ENCODE assay signal across 16 mouse cellular contexts in the genomic region with DNA sequence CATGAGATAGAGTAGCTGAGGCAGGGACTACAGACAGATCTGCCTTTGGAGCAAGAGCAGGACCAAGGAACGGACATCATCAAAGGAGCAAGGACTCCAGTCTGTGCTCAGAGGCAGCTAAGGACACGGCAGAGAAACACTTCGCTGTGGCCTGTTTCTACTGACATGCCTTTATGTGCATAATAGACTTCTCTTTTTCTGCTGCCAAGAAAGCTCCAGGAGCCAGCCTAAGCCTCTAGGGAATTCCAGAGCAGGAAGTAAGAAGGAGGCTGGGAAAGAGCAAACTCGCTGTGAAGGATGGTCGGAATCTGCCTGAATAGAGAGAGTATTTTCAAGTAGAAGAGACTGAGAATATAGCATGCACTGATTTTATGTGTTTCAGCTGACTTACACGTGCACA.
DNase-seq lines count a peak whose midpoint lies in the region; ATAC-seq and TF ChIP-seq lines count a peak whose summit lies in the region.
"Had no signal": no experiment of that assay in that cellular context is flagged by ENCODE, and none has a peak within 500 bp of the region (broad histone marks: within the 10 kb centered on the region; RNA-seq: fewer than 3 reads in every experiment).

No protein-coding gene starts in this region.

- no peak overlapping the region for H3K27ac ChIP-seq in embryonic facial prominence, embryonic 11.5 days (replicated peaks; ENCODE audit: low read depth, low read length)
- no peak overlapping the region for H3K27ac ChIP-seq in embryonic facial prominence, embryonic 10.5 days (replicated peaks)
- no peak overlapping the region for H3K27ac ChIP-seq in heart, postnatal 0 days (ENCODE audit: low read depth)
- H3K27ac ChIP-seq in heart, embryonic 11.5 days (ENCODE audit: low read depth, low read length), result no peak overlapping the region
- no peak overlapping the region for H3K27ac ChIP-seq in limb, embryonic 14.5 days (replicated peaks; ENCODE audit: low read depth, low read length)
- H3K27ac ChIP-seq in limb, embryonic 10.5 days, result no peak overlapping the region
- H3K27ac ChIP-seq: hindbrain, embryonic 10.5 days; stomach, embryonic 15.5 days had no signal

- no peaks in the 10 kb centered on the region for H3K9me3 ChIP-seq in embryonic facial prominence, embryonic 11.5 days (replicated peaks; ENCODE audit: control insufficient read depth, low read length)
- H3K9me3 ChIP-seq in embryonic facial prominence, embryonic 10.5 days, result peaks cover 3% of the 10 kb centered on the region; the same call in 1 of the 2 replicates
- H3K9me3 ChIP-seq in heart, postnatal 0 days (replicated peaks; ENCODE audit: control insufficient read depth, low read length), result no peaks in the 10 kb centered on the region
- H3K9me3 ChIP-seq in heart, embryonic 11.5 days (replicated peaks; ENCODE audit: control insufficient read depth, low read length), result peaks cover 6% of the 10 kb centered on the region; the same call in 1 of the 2 replicates
- H3K9me3 ChIP-seq in limb, embryonic 14.5 days (ENCODE audit: control insufficient read depth, low read length), result 0 out of 2 replicates have a peak, but pooled peaks cover 3% of the 10 kb centered on the region
- H3K9me3 ChIP-seq in limb, embryonic 10.5 days (replicated peaks), result no peaks in the 10 kb centered on the region
- H3K9me3 ChIP-seq: stomach, embryonic 15.5 days had no signal

- H3K4me3 ChIP-seq in embryonic facial prominence, embryonic 11.5 days (ENCODE audit: low read depth, low read length), result no peak overlapping the region
- no peak overlapping the region for H3K4me3 ChIP-seq in embryonic facial prominence, embryonic 10.5 days
- H3K4me3 ChIP-seq in heart, postnatal 0 days (ENCODE audit: low read depth, low read length), result no peak overlapping the region
- H3K4me3 ChIP-seq in heart, embryonic 11.5 days (ENCODE audit: low read depth, low read length), result no peak overlapping the region
- H3K4me3 ChIP-seq in limb, embryonic 14.5 days (replicated peaks; ENCODE audit: low read length), result no peak overlapping the region
- H3K4me3 ChIP-seq in limb, embryonic 10.5 days, result no peak overlapping the region
- H3K4me3 ChIP-seq: hindbrain, embryonic 10.5 days; stomach, embryonic 15.5 days had no signal

- no peak for TF ChIP-seq CTCF in heart, postnatal 0 days (IDR thresholded peaks at IDR 0.05; ENCODE audit: low read depth)

- WGBS in embryonic facial prominence, embryonic 11.5 days, result 53% methylated on average over 6 of the region's 6 CpGs
- WGBS in embryonic facial prominence, embryonic 10.5 days, result 63% methylated on average over 6 of the region's 6 CpGs
- WGBS in heart, postnatal 0 days, result 62% methylated on average over 6 of the region's 6 CpGs
- 66% methylated on average over 6 of the region's 6 CpGs for WGBS in heart, embryonic 11.5 days (ENCODE audit: insufficient replicate concordance)
- 40% methylated on average over 6 of the region's 6 CpGs for WGBS in limb, embryonic 14.5 days
- WGBS in limb, embryonic 10.5 days, result 80% methylated on average over 6 of the region's 6 CpGs

- TF ChIP-seq POLR2A in limb, embryonic 14.5 days (IDR thresholded peaks at IDR 0.05; ENCODE audit: borderline replicate concordance, extremely low read depth, insufficient read depth, insufficient read length), result no peak

- H3K27me3 ChIP-seq in embryonic facial prominence, embryonic 11.5 days (ENCODE audit: control insufficient read depth, insufficient read depth, low read length), result no peaks in the 10 kb centered on the region
- H3K27me3 ChIP-seq in embryonic facial prominence, embryonic 10.5 days (replicated peaks; ENCODE audit: low read depth, poor library complexity, severe bottlenecking), result no peaks in the 10 kb centered on the region
- no peaks in the 10 kb centered on the region for H3K27me3 ChIP-seq in heart, postnatal 0 days (ENCODE audit: control insufficient read depth, insufficient read depth, low read length)
- H3K27me3 ChIP-seq in heart, embryonic 11.5 days (ENCODE audit: control insufficient read depth, insufficient read depth, low read length), result no peaks in the 10 kb centered on the region
- no peaks in the 10 kb centered on the region for H3K27me3 ChIP-seq in limb, embryonic 14.5 days (ENCODE audit: control insufficient read depth, insufficient read depth, low read length)
- no peaks in the 10 kb centered on the region for H3K27me3 ChIP-seq in limb, embryonic 10.5 days (ENCODE audit: low read depth, poor library complexity, severe bottlenecking)
- H3K27me3 ChIP-seq: stomach, embryonic 15.5 days had no signal

- H3K36me3 ChIP-seq in embryonic facial prominence, embryonic 11.5 days (replicated peaks; ENCODE audit: control insufficient read depth, insufficient read depth, low read depth, low read length), result no peaks in the 10 kb centered on the region
- no peaks in the 10 kb centered on the region for H3K36me3 ChIP-seq in embryonic facial prominence, embryonic 10.5 days (replicated peaks)
- H3K36me3 ChIP-seq in heart, postnatal 0 days (replicated peaks; ENCODE audit: control insufficient read depth, insufficient read depth, low read length), result no peaks in the 10 kb centered on the region
- H3K36me3 ChIP-seq in heart, embryonic 11.5 days (ENCODE audit: control insufficient read depth, insufficient read depth, low read length), result no peaks in the 10 kb centered on the region
- H3K36me3 ChIP-seq in limb, embryonic 14.5 days (ENCODE audit: control insufficient read depth, insufficient read depth, low read length), result no peaks in the 10 kb centered on the region
- H3K36me3 ChIP-seq in limb, embryonic 10.5 days, result no peaks in the 10 kb centered on the region
- H3K36me3 ChIP-seq: hindbrain, embryonic 10.5 days; stomach, embryonic 15.5 days had no signal

- no peak for ATAC-seq in embryonic facial prominence, embryonic 11.5 days (replicated peaks; ENCODE audit: insufficient number of reproducible peaks, low FRiP score, low TSS enrichment, low read depth)
- no peak for ATAC-seq in heart, postnatal 0 days (ENCODE audit: insufficient read depth, low read depth)
- ATAC-seq in heart, embryonic 11.5 days (replicated peaks; ENCODE audit: insufficient number of reproducible peaks, low FRiP score, low TSS enrichment), result no peak
- ATAC-seq in limb, embryonic 14.5 days (ENCODE audit: low FRiP score, low read depth), result no peak
- ATAC-seq: intestine, embryonic 16.5 days had no signal

- no peak for TF ChIP-seq EP300 in heart, postnatal 0 days (IDR thresholded peaks at IDR 0.05; ENCODE audit: low read depth)

- H3K4me2 ChIP-seq in embryonic facial prominence, embryonic 11.5 days (ENCODE audit: low read depth, low read length), result no peak overlapping the region
- H3K4me2 ChIP-seq in heart, postnatal 0 days (ENCODE audit: low read depth, low read length), result no peak overlapping the region
- no peak overlapping the region for H3K4me2 ChIP-seq in heart, embryonic 11.5 days
- H3K4me2 ChIP-seq in limb, embryonic 14.5 days (replicated peaks; ENCODE audit: low read depth, low read length, severe bottlenecking), result no peak overlapping the region
- H3K4me2 ChIP-seq: liver, embryonic 11.5 days; stomach, embryonic 15.5 days had no signal

- H3K9ac ChIP-seq in embryonic facial prominence, embryonic 11.5 days (replicated peaks; ENCODE audit: low read length), result no peak overlapping the region
- H3K9ac ChIP-seq in heart, postnatal 0 days (replicated peaks; ENCODE audit: low read depth, low read length), result no peak overlapping the region
- no peak overlapping the region for H3K9ac ChIP-seq in heart, embryonic 11.5 days (ENCODE audit: low read depth, low read length)
- H3K9ac ChIP-seq in limb, embryonic 14.5 days (ENCODE audit: low read depth, low read length, severe bottlenecking), result no peak overlapping the region
- H3K9ac ChIP-seq: stomach, embryonic 15.5 days had no signal

- no peaks in the 10 kb centered on the region for H3K4me1 ChIP-seq in embryonic facial prominence, embryonic 11.5 days (ENCODE audit: control insufficient read depth, insufficient read depth, low read length)
- H3K4me1 ChIP-seq in embryonic facial prominence, embryonic 10.5 days, result 0 out of 2 replicates have a peak, but pooled peaks cover 3% of the 10 kb centered on the region
- H3K4me1 ChIP-seq in heart, postnatal 0 days (ENCODE audit: control insufficient read depth, insufficient read depth), result peaks cover 6% of the 10 kb centered on the region
- H3K4me1 ChIP-seq in heart, embryonic 11.5 days (ENCODE audit: control insufficient read depth, insufficient read depth, low read length), result no peaks in the 10 kb centered on the region; the same call in 1 of the 2 replicates
- no peaks in the 10 kb centered on the region for H3K4me1 ChIP-seq in limb, embryonic 14.5 days (ENCODE audit: control insufficient read depth, insufficient read depth, low read length)
- H3K4me1 ChIP-seq in limb, embryonic 10.5 days, result no peaks in the 10 kb centered on the region
- H3K4me1 ChIP-seq: hindbrain, embryonic 10.5 days; stomach, embryonic 15.5 days had no signal

- peak; percentile 13 for DNase-seq in embryonic facial prominence, embryonic 11.5 days (ENCODE audit: low spot score)
- no peak for DNase-seq in embryonic facial prominence, embryonic 10.5 days (ENCODE audit: low spot score)
- DNase-seq in heart, postnatal 0 days (ENCODE audit: low spot score), result peak; percentile 15
- peak; percentile 19 for DNase-seq in limb, embryonic 14.5 days (ENCODE audit: low spot score)
- no peak for DNase-seq in limb, embryonic 10.5 days (ENCODE audit: low spot score)
- DNase-seq in brain, adult 2 months (ENCODE audit: low read depth, low spot score), result peak; percentile 51
- no peak for DNase-seq in liver
- DNase-seq: adrenal gland, postnatal 36 days; cerebellum, adult 11-12 months; right cerebral cortex, postnatal 4 days; thymus, postnatal 36 days had no signal

Comparison
In these comparisons a context has a peak if more than half of its experiments do, and no peak if none do; other contexts are left out.
1. DNase-seq: peak in embryonic facial prominence, embryonic 11.5 days (single experiment), heart, postnatal 0 days (single experiment), limb, embryonic 14.5 days (single experiment) and brain, adult 2 months (single experiment); none in embryonic facial prominence, embryonic 10.5 days (single experiment), limb, embryonic 10.5 days (single experiment) and liver (single experiment).